Mouse (Mus musculus) gastrocnemius, adult 2 months (tissue): ENCODE measurements around the gene Kmt2d. TPM values are rescaled to one million over a fixed set of nuclear protein-coding genes. Genes with fewer than 3 reads are reported as not detected.

ENCODE experiments used
- DNase-seq: peaks from one replicate; pipeline ENCODE4 v3.0.0; 2022
- H3K27ac ChIP-seq: fragments of 200-600 bp; 2 replicates; pipeline ENCODE4 v1.8.1; 2022; ENCODE audit warnings: mild to moderate bottlenecking
- H3K4me3 ChIP-seq: fragments of 200-600 bp; 2 replicates; pipeline ENCODE4 v1.8.1; 2022; ENCODE audit warnings: mild to moderate bottlenecking, moderate library complexity
- CTCF ChIP-seq: fragments of 200-600 bp; IDR thresholded peaks from 2 replicates; pipeline ENCODE4 v1.8.1; 2022; ENCODE audit warnings: antibody characterized with exemption, mild to moderate bottlenecking, moderate library complexity
- intact Hi-C: fragments of 180-260 bp; cut with DNase I; formaldehyde crosslinking; loops from one replicate; pipeline ENCODE4 v1.15.1; 2025
- total RNA-seq, 2 experiments: library from RNA; stranded (reverse); gene quantifications; 2 replicates each; pipeline ENCODE4 v1.2.3; 2021

Gene Kmt2d
- total RNA-seq, 2 experiments from 2014 or later, result 53.6 to 56.3 TPM

DNA sequence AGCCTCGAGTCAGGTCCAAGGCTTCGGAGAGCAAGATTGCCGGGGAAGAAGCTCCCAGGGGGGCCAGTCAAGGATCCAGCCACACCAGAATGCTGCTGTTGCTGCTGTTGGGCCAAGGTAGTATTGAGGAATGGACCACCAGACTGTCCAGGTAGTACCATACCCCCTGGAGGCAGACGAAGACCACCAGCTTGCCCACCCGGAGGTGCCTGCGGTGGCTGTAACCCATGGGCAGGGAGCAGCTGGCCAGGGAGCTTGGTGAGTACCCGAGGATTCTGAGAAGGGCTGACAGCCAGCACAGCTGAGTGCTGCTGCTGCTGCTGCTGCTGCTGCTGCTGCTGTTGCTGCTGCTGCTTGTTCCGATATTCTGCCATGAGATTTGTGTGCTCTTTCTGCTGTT is 24.9 kb downstream of the Kmt2d start:
- DNase-seq, result no peak
- H3K27ac ChIP-seq, result no peak overlapping the region
- intact Hi-C loops, result no loop called here
- no peak for TF ChIP-seq CTCF
- H3K4me3 ChIP-seq, result no peak overlapping the region

GRCm38 (mm10) chr15:98845149-98845548 is 25.9 kb downstream of the Kmt2d start:
- H3K4me3 ChIP-seq, result no peak overlapping the region
- no peak for DNase-seq
- H3K27ac ChIP-seq, result no peak overlapping the region
- TF ChIP-seq CTCF, result no peak
- intact Hi-C loops, result no loop called here

- no peak for TF ChIP-seq CTCF
- Histone ChIP-seq H3K4me3 (no peak overlapping the region), H3K27ac (no peak overlapping the region)
- intact Hi-C loops, result no loop called here
- DNase-seq, result no peak
Measured at GRCm38 (mm10) chr15:98843595-98844223, 27.3 kb downstream of the Kmt2d start.

- no peak for TF ChIP-seq CTCF
- DNase-seq, result no peak
- intact Hi-C loops, result no loop called here
- Histone ChIP-seq H3K4me3 (no peak overlapping the region), H3K27ac (no peak overlapping the region)
Measured at GRCm38 (mm10) chr15:98839671-98840585, 31.1 kb downstream of the Kmt2d start.

- intact Hi-C loops, result no loop called here
- TF ChIP-seq CTCF, result no peak
- Histone ChIP-seq H3K4me3 (no peak overlapping the region), H3K27ac (no peak overlapping the region)
- DNase-seq, result no peak
Measured at GRCm38 (mm10) chr15:98839161-98839560, 31.8 kb downstream of the Kmt2d start.

DNA sequence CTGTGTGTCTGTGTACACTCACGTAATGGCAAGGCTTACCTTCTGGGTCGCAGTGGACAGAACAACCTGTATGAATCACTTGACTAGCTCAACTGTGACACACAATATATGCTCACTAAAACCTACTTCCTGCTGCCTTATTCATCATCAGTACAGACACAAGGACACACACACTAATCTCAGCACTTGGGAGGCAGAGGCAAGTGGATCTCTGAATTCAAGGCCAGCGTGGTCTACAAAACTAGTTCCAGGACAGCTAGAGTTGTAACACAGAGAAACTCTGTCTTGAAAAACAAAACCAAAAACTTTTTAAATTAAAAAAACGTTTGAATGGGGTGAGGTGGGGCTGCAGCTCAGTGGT is 33.3 kb downstream of the Kmt2d start:
- Histone ChIP-seq H3K4me3 (no peak overlapping the region), H3K27ac (no peak overlapping the region)
- intact Hi-C loops, result no loop called here
- DNase-seq, result no peak
- no peak for TF ChIP-seq CTCF

DNA sequence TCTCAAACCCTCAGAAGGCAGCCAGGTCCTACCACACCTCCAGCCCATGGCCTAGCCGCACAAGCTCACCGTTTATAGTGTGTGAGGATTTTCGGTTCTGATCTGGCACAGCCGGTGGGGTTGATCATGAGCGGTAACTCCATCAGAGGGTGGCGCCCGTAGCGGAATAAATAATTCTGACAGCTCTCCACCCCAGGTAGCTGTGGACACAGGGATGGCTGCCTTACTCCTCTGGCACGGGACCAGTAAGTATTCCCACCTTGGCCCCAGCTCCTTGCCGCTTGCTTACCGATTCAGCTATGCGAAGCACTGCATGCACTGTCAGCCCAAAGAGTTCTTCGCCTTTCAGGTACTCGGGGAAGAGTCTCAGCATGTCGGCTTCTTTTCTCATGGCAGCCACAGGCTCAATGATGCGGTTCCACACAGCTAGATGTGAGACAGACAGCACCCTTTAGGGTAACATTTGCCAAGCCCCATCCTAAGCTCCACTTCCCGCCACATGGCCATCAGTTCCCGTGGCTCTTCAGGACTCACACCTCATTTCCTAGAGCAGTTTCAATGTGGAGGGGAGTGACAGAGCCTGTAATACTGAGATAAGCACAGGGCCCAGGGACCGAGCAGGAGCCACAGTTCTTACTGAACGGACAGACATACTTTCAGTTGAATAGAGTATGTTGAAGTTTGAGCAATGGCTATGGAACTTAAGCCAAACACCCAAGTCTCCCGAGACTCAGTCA is 33.8 kb downstream of the Kmt2d start:
- TF ChIP-seq CTCF, result no peak
- Histone ChIP-seq H3K4me3 (no peak overlapping the region), H3K27ac (no peak overlapping the region)
- DNase-seq, result no peak
- intact Hi-C loops, result no loop called here

DNA sequence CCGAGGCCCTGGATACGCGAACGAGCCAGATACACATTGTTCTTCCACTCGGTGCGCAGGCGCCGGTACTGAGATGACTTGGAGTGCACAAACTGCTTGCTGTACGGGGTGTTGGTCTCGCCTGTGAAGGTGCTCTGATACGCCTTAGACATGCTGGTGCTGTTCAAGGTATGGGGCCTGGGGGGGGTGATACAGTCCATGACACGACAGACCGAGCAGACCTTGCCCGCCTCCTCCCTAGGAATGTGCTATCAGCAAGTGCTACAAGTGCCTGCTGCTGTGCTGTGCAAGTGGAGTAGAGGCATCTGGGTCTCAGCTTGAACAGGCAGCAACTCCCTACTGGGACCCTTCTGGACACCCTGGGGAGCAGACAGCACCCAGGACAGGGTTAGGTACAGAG is 35.7 kb downstream of the Kmt2d start:
- no peak overlapping the region for H3K4me3 ChIP-seq
- intact Hi-C loops, result no loop called here
- TF ChIP-seq CTCF, result no peak
- no peak overlapping the region for H3K27ac ChIP-seq
- DNase-seq, result no peak

GRCm38 (mm10) chr15:98834059-98834458 is 36.9 kb downstream of the Kmt2d start:
- DNase-seq, result no peak
- no peak for TF ChIP-seq CTCF
- Histone ChIP-seq H3K27ac (no peak overlapping the region), H3K4me3 (no peak overlapping the region)
- intact Hi-C loops, result loop anchor here (5.0 kb wide), 1 partner anchor 33 kb away; no protein-coding TSS in a partner anchor

DNA sequence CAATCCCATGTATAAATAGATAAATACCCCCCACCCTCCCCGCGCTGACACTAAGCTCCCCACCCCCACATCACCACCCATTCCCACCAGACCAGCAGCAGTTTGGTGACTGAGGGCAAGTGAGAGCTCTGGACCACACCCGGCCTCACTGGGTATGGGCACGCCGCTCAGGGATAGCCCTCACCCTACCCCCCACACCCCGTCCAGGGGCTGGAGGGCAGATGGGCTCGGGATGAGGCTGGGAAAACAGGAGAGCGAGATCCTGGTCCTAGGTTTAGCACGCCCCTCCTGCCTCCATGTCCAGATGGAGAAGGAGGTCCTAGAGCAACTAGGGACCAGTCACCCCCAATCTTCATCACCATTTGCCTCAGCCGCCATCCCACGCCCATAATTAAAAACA is 37.7 kb downstream of the Kmt2d start:
- no peak for TF ChIP-seq CTCF
- H3K27ac ChIP-seq, result no peak overlapping the region
- intact Hi-C loops, result loop anchor here (5.0 kb wide), 1 partner anchor 34 kb away; no protein-coding TSS in a partner anchor
- no peak overlapping the region for H3K4me3 ChIP-seq
- DNase-seq, result no peak

- TF ChIP-seq CTCF, result no peak
- Histone ChIP-seq H3K27ac (peak overlapping the region; percentile 98), H3K4me3 (peak overlapping the region; percentile 92; the same call in 1 of the 2 replicates)
- intact Hi-C loops, result loop anchor here (5.0 kb wide), 1 partner anchor 35 kb away; no protein-coding TSS in a partner anchor
- no peak for DNase-seq
Measured at GRCm38 (mm10) chr15:98832161-98833058, 38.6 kb downstream of the Kmt2d start.

- H3K27ac ChIP-seq, result peak overlapping the region; percentile 98
- peak overlapping the region; percentile 92 for H3K4me3 ChIP-seq
- no peak for TF ChIP-seq CTCF
- intact Hi-C loops, result loop anchor here (5.0 kb wide), 1 partner anchor 36 kb away; no protein-coding TSS in a partner anchor
- no peak for DNase-seq
Measured at GRCm38 (mm10) chr15:98831684-98832035, 39.3 kb downstream of the Kmt2d start.
